Mouse (Mus musculus) neutrophil, adult 59 days (primary cell): ENCODE results near the gene Gm49416. TPM values are rescaled to one million over a fixed set of nuclear protein-coding genes. Genes with fewer than 3 reads are reported as not detected.

Source experiments
- total RNA-seq, 2 experiments: library from RNA; stranded (reverse); gene quantifications; 1 replicate in 1 of 2; 2 replicates in 1 of 2; pipeline ENCODE4 v1.2.4; 2023

The Gm49416 gene
- 1 to 10 TPM; 6.1 to 8.2 TPM for total RNA-seq

GRCm38 (mm10) chr19:8888511-8889385, at the start of gene Gm49416, which contains the start of gene 1810009A15Rik:
Gene Gm49416, plus strand, starts transcription at chr19:8888926.
Gene 1810009A15Rik, plus strand, starts transcription at chr19:8888853.

GRCm38 (mm10) chr19:8839103-8839907, 49.4 kb upstream of the Gm49416 start, which contains the start of gene Gng3:
Gene Gng3, minus strand, starts transcription at chr19:8839194.

GRCm38 (mm10) chr19:8850402-8850901, 38.3 kb upstream of the Gm49416 start, which contains the start of gene Lrrn4cl:
Gene Lrrn4cl, plus strand, starts transcription at chr19:8850768.

GRCm38 (mm10) chr19:8871267-8872186, 17.2 kb upstream of the Gm49416 start, which contains the start of gene Ubxn1:
Gene Ubxn1, plus strand, starts transcription at chr19:8871496.

GRCm38 (mm10) chr19:8880311-8881033, 8.3 kb upstream of the Gm49416 start, which contains the start of gene Uqcc3:
Gene Uqcc3, minus strand, starts transcription at chr19:8880923.

GRCm38 (mm10) chr19:8883616-8884015, 5.1 kb upstream of the Gm49416 start, which contains the start of the genes Lbhd1 and Gm49403:
Gene Lbhd1, plus strand, starts transcription at chr19:8883732.
Gene Gm49403, plus strand, starts transcription at chr19:8883930.

GRCm38 (mm10) chr19:8892829-8893766, 4.4 kb downstream of the Gm49416 start, which contains the start of gene Ints5:
Gene Ints5, plus strand, starts transcription at chr19:8893005.

GRCm38 (mm10) chr19:8897865-8898495, 9.3 kb downstream of the Gm49416 start, which contains the start of gene Ganab:
Gene Ganab, plus strand, starts transcription at chr19:8898071.

GRCm38 (mm10) chr19:8920073-8920736, 31.5 kb downstream of the Gm49416 start, which contains the start of gene B3gat3:
Gene B3gat3, plus strand, starts transcription at chr19:8920374.

GRCm38 (mm10) chr19:8929224-8930088, 40.7 kb downstream of the Gm49416 start, which contains the start of the genes Rom1 and Eml3:
Gene Rom1, minus strand, starts transcription at chr19:8929356.
Gene Eml3, plus strand, starts transcription at chr19:8929552.

GRCm38 (mm10) chr19:8941515-8942217, 52.9 kb downstream of the Gm49416 start, which contains the start of gene Mta2:
Gene Mta2, plus strand, starts transcription at chr19:8941875.

Other genes starting within 250 kb of the Gm49416 start
- under 1 TPM; 0.22 to 0.57 TPM for gene Chrm1, start 225.1 kb upstream of the Gm49416 start, total RNA-seq
- 100 to 1,000 TPM; 121 to 124 TPM for gene Slc3a2, start 165.6 kb upstream of the Gm49416 start, total RNA-seq
- gene Wdr74, start 153.1 kb upstream of the Gm49416 start, total RNA-seq: 10 to 100 TPM; 20.6 to 29.3 TPM
- gene 1700092M07Rik, start 148.2 kb upstream of the Gm49416 start, total RNA-seq: 1 to 10 TPM in 1 of 2 experiments, not detected in 1; 2.8 TPM
- 100 to 1,000 TPM; 125 to 152 TPM for gene Stx5a, start 147.5 kb upstream of the Gm49416 start, total RNA-seq
- 100 to 1,000 TPM; 133 to 147 TPM for gene Nxf1, start 131.9 kb upstream of the Gm49416 start, total RNA-seq
- gene Tmem223, start 117.9 kb upstream of the Gm49416 start, total RNA-seq: 10 to 100 TPM; 20.5 to 24.1 TPM
- 10 to 100 TPM; 75.5 to 83.0 TPM for gene Tmem179b, start 114.5 kb upstream of the Gm49416 start, total RNA-seq
- 10 to 100 TPM; 11.3 to 11.5 TPM for gene Taf6l, start 102.5 kb upstream of the Gm49416 start, total RNA-seq
- gene Polr2g, start 90.3 kb upstream of the Gm49416 start, total RNA-seq: 10 to 100 TPM; 45.1 to 45.9 TPM
- under 1 TPM; 0.79 to 0.98 TPM for gene Zbtb3, start 86.4 kb upstream of the Gm49416 start, total RNA-seq
- gene Ttc9c, start 69.6 kb upstream of the Gm49416 start, total RNA-seq: 10 to 100 TPM; 20.3 to 24.7 TPM
- gene Hnrnpul2, start 68.9 kb upstream of the Gm49416 start, total RNA-seq: 10 to 100 TPM; 89.7 to 97.5 TPM
- 1 to 10 TPM; 3.5 to 7.8 TPM for gene AC129217.1, start 59.2 kb upstream of the Gm49416 start, total RNA-seq
- gene Bscl2, start 51.5 kb upstream of the Gm49416 start, total RNA-seq: 10 to 100 TPM; 55.1 to 64.1 TPM
- gene Gng3, start 49.7 kb upstream of the Gm49416 start, total RNA-seq: not detected
- gene Lrrn4cl, start 38.2 kb upstream of the Gm49416 start, total RNA-seq: under 1 TPM; 0.20 to 0.36 TPM
- gene Ubxn1, start 17.4 kb upstream of the Gm49416 start, total RNA-seq: 10 to 100 TPM; 92.5 to 99.0 TPM
- gene Uqcc3, start 8.0 kb upstream of the Gm49416 start, total RNA-seq: 10 to 100 TPM; 19.7 to 21.0 TPM
- 10 to 100 TPM in 1 of 2 experiments, 1 to 10 TPM in 1; 9.9 to 17.6 TPM for gene Lbhd1, start 5.2 kb upstream of the Gm49416 start, total RNA-seq
- not detected for gene Gm49403, start 5.0 kb upstream of the Gm49416 start, total RNA-seq
- gene 1810009A15Rik, start 73 bp upstream of the Gm49416 start, total RNA-seq: 10 to 100 TPM; 20.5 to 27.8 TPM
- gene Ints5, start 4.1 kb downstream of the Gm49416 start, total RNA-seq: 10 to 100 TPM; 13.2 to 14.3 TPM
- 10 to 100 TPM; 79.7 to 91.5 TPM for gene Ganab, start 9.1 kb downstream of the Gm49416 start, total RNA-seq
- gene B3gat3, start 31.4 kb downstream of the Gm49416 start, total RNA-seq: 10 to 100 TPM; 39.9 to 45.3 TPM
- 1 to 10 TPM; 1.3 to 2.3 TPM for gene Rom1, start 40.4 kb downstream of the Gm49416 start, total RNA-seq
- 10 to 100 TPM; 48.3 to 52.7 TPM for gene Eml3, start 40.6 kb downstream of the Gm49416 start, total RNA-seq
- gene Mta2, start 52.9 kb downstream of the Gm49416 start, total RNA-seq: 100 to 1,000 TPM; 103 to 115 TPM
- gene Tut1, start 64.9 kb downstream of the Gm49416 start, total RNA-seq: 1 to 10 TPM; 6.4 to 9.1 TPM
- gene Eef1g, start 78.1 kb downstream of the Gm49416 start, total RNA-seq: 100 to 1,000 TPM; 127 to 130 TPM
- gene Ahnak, start 100.4 kb downstream of the Gm49416 start, total RNA-seq: 100 to 1,000 TPM; 348 to 529 TPM
- gene Scgb1a1, start 199.0 kb downstream of the Gm49416 start, total RNA-seq: not detected
- 10 to 100 TPM in 1 of 2 experiments, 1 to 10 TPM in 1; 9.0 to 10.5 TPM for gene Asrgl1, start 246.7 kb downstream of the Gm49416 start, total RNA-seq